Mouse (Mus musculus): Measurements from ENCODE around the gene Rnase9. TPM values are rescaled to one million over a fixed set of nuclear protein-coding genes. Genes with fewer than 3 reads are reported as not detected.

The Rnase9 gene
- total RNA-seq, 2 experiments from 2014 or later = not detected

Other genes with a start within 250 kb of the Rnase9 start
- gene Ccnb1ip1, start 234.1 kb downstream of the Rnase9 start, total RNA-seq (2021) = under 1 TPM in 1 of 2 experiments, not detected in 1; 0.69 TPM
- 10 to 100 TPM; 26.3 to 29.0 TPM for gene Parp2, start 234.0 kb downstream of the Rnase9 start, total RNA-seq (2021)
- 1 to 10 TPM; 2.1 to 3.1 TPM for gene Tep1, start 171.3 kb downstream of the Rnase9 start, total RNA-seq (2021)
- gene Klhl33, start 144.4 kb downstream of the Rnase9 start, total RNA-seq (2021) = 1 to 10 TPM; 3.2 to 3.3 TPM
- 10 to 100 TPM; 34.6 to 37.0 TPM for gene Osgep, start 117.0 kb downstream of the Rnase9 start, total RNA-seq (2021)
- 10 to 100 TPM; 67.4 to 75.4 TPM for gene Apex1, start 116.9 kb downstream of the Rnase9 start, total RNA-seq (2021)
- 10 to 100 TPM; 85.3 to 88.8 TPM for gene Pip4p1, start 111.0 kb downstream of the Rnase9 start, total RNA-seq (2021)
- 10 to 100 TPM; 13.0 to 17.4 TPM for gene Pnp, start 110.8 kb downstream of the Rnase9 start, total RNA-seq (2021)
- 10 to 100 TPM in 1 of 2 experiments, 1 to 10 TPM in 1; 8.9 to 14.9 TPM for gene Gm49342, start 97.4 kb downstream of the Rnase9 start, total RNA-seq (2021)
- gene Pnp2, start 85.9 kb downstream of the Rnase9 start, total RNA-seq (2021) = 1 to 10 TPM in 1 of 2 experiments, under 1 TPM in 1; 0.62 to 1.1 TPM
- gene Rnase10, start 34.1 kb downstream of the Rnase9 start, total RNA-seq (2021) = not detected
- not detected for gene Rnase11, start 8.3 kb upstream of the Rnase9 start, total RNA-seq (2021)
- gene Rnase12, start 15.8 kb upstream of the Rnase9 start, total RNA-seq (2021) = not detected
- gene Olfr750, start 32.6 kb upstream of the Rnase9 start, total RNA-seq (2021) = not detected
- 10 to 100 TPM; 17.0 to 19.4 TPM for gene Rnase4, start 49.2 kb upstream of the Rnase9 start, total RNA-seq (2021)
- gene Ang, start 49.3 kb upstream of the Rnase9 start, total RNA-seq (2021) = 1 to 10 TPM; 3.4 to 4.7 TPM
- not detected for gene Eddm3b, start 72.6 kb upstream of the Rnase9 start, total RNA-seq (2021)
- under 1 TPM in 1 of 2 experiments, not detected in 1; 0.25 TPM for gene Rnase6, start 82.0 kb upstream of the Rnase9 start, total RNA-seq (2021)
- gene Rnase1, start 104.9 kb upstream of the Rnase9 start, total RNA-seq (2021) = 1 to 10 TPM; 2.4 to 3.4 TPM
- under 1 TPM in 1 of 2 experiments, not detected in 1; 0.37 TPM for gene Rnase2b, start 120.4 kb upstream of the Rnase9 start, total RNA-seq (2021)
- not detected for gene Ang2, start 157.3 kb upstream of the Rnase9 start, total RNA-seq (2021)
- not detected for gene Ear14, start 161.5 kb upstream of the Rnase9 start, total RNA-seq (2021)
- gene Rnase2a, start 214.2 kb upstream of the Rnase9 start, total RNA-seq (2021) = not detected

Data from layer of hippocampus, postnatal 25 days (tissue).